Mouse (Mus musculus): ENCODE results near the gene Nkx2-5.

DNA sequence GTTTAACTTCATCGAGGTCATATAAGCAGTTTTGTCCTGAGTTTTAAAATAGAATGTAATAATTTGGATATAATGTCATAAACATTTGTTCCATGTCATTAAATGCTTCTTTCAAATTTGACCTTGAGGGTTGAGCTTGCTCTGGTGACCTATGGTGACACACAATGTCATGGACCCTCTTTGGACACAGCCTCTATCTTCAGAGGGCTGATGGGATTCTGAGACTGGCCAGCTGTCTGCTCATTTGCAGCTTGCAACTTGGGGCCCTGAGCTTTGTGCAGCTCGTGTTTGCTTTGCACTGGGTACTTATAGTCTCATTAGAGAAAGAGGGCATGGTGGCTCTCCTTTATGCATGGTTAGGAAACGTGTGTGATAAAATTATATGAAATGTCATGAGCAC lies 28.1 kb upstream of the Nkx2-5 start:
- TF ChIP-seq CTCF (IDR thresholded peaks at IDR 0.05; ENCODE audit: borderline replicate concordance, insufficient read depth, low read depth, low read length) (no peak), POLR2A (IDR thresholded peaks at IDR 0.05; ENCODE audit: borderline replicate concordance, insufficient read depth, low read length) (no peak)

Data from cerebellum, adult 2 months (tissue).